ENCODE assay signal across 9 mouse cellular contexts in the genomic region with DNA sequence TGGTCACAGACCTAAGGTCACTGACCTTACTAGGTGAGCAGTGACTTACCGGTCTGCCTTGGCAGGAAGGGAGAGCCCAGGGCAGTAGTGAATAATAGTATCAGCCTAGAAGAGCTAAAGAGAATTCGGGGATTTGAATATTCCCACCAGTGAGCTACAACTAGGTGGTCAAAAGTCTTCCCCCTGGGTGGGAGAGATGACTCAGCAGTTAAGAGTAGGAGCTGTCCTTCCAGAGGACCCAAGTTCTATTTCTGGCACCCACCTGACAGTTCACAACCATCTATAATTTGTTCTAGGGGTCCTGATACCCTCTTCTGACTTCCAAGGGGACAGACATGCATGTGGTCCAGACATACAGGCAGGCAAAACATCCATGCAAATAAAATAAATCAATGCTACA.
DNase-seq lines count a peak whose midpoint lies in the region; ATAC-seq lines count a peak whose summit lies in the region.
"Had no signal": no experiment of that assay in that cellular context is flagged by ENCODE, and none has a peak within 500 bp of the region (broad histone marks: within the 10 kb centered on the region; RNA-seq: fewer than 3 reads in every experiment).

No protein-coding gene starts in this region.

- peak overlapping the region; percentile 55; the same call in 1 of the 2 replicates for H3K4me3 ChIP-seq in heart, embryonic 15.5 days
- H3K4me3 ChIP-seq in midbrain, embryonic 11.5 days (ENCODE audit: low read depth, low read length), result no peak overlapping the region
- no peak overlapping the region for H3K4me3 ChIP-seq in midbrain, embryonic 14.5 days (replicated peaks; ENCODE audit: low read depth, low read length)
- H3K4me3 ChIP-seq in intestine, embryonic 16.5 days (ENCODE audit: low read length), result peak overlapping the region; percentile 51
- no peak overlapping the region; the same call in 1 of the 2 replicates for H3K4me3 ChIP-seq in stomach, embryonic 15.5 days (replicated peaks)

- 53% methylated on average over 2 of the region's 2 CpGs for WGBS in heart, embryonic 15.5 days
- WGBS in midbrain, embryonic 11.5 days, result 53% methylated on average over 2 of the region's 2 CpGs
- WGBS in midbrain, embryonic 14.5 days, result 59% methylated on average over 2 of the region's 2 CpGs
- 32% methylated on average over 2 of the region's 2 CpGs for WGBS in intestine, embryonic 16.5 days
- 40% methylated on average over 2 of the region's 2 CpGs for WGBS in stomach, embryonic 15.5 days

- no peak overlapping the region for H3K9ac ChIP-seq in heart, embryonic 15.5 days
- no peak overlapping the region for H3K9ac ChIP-seq in midbrain, embryonic 11.5 days (ENCODE audit: low read length)
- H3K9ac ChIP-seq in midbrain, embryonic 14.5 days (replicated peaks; ENCODE audit: low read length), result no peak overlapping the region
- H3K9ac ChIP-seq in intestine, embryonic 16.5 days (ENCODE audit: low read depth, low read length), result 0 out of 2 replicates have a peak overlapping the region, but pooled peaks have one; percentile 43
- no peak overlapping the region for H3K9ac ChIP-seq in stomach, embryonic 15.5 days

- H3K9me3 ChIP-seq in heart, embryonic 15.5 days (replicated peaks), result no peaks in the 10 kb centered on the region
- no peaks in the 10 kb centered on the region for H3K9me3 ChIP-seq in midbrain, embryonic 11.5 days (ENCODE audit: control insufficient read depth, low read length)
- H3K9me3 ChIP-seq in midbrain, embryonic 14.5 days (ENCODE audit: control insufficient read depth, low read length), result no peaks in the 10 kb centered on the region
- no peaks in the 10 kb centered on the region for H3K9me3 ChIP-seq in intestine, embryonic 16.5 days (ENCODE audit: control insufficient read depth, low read length)
- no peaks in the 10 kb centered on the region for H3K9me3 ChIP-seq in stomach, embryonic 15.5 days

- peaks cover 16% of the 10 kb centered on the region for H3K4me1 ChIP-seq in heart, embryonic 15.5 days (replicated peaks)
- peaks cover 2% of the 10 kb centered on the region; the same call in 1 of the 2 replicates for H3K4me1 ChIP-seq in midbrain, embryonic 11.5 days (ENCODE audit: control insufficient read depth, insufficient read depth, low read length)
- H3K4me1 ChIP-seq in midbrain, embryonic 14.5 days (ENCODE audit: control insufficient read depth, insufficient read depth, low read length), result no peaks in the 10 kb centered on the region
- H3K4me1 ChIP-seq in intestine, embryonic 16.5 days (ENCODE audit: control insufficient read depth, insufficient read depth, low read length), result peaks cover 9% of the 10 kb centered on the region
- H3K4me1 ChIP-seq in stomach, embryonic 15.5 days, result peaks cover 16% of the 10 kb centered on the region

- no peak for DNase-seq in heart, adult 18-20 months
- peak; percentile 8 for DNase-seq in midbrain, embryonic 11.5 days (ENCODE audit: low spot score, missing footprints)
- DNase-seq in midbrain, embryonic 14.5 days, result no peak
- no peak for DNase-seq in natural killer cell, adult 2 months (ENCODE audit: low spot score in 2 of 2)
- no peak for DNase-seq in layer of hippocampus, postnatal 36 days
- DNase-seq: cerebellum, adult 11-12 months had no signal

- no peaks in the 10 kb centered on the region for H3K27me3 ChIP-seq in heart, embryonic 15.5 days
- H3K27me3 ChIP-seq in midbrain, embryonic 11.5 days (ENCODE audit: control insufficient read depth, insufficient read depth, low read length), result no peaks in the 10 kb centered on the region
- H3K27me3 ChIP-seq in midbrain, embryonic 14.5 days (ENCODE audit: control insufficient read depth, insufficient read depth, low read length), result no peaks in the 10 kb centered on the region
- H3K27me3 ChIP-seq in intestine, embryonic 16.5 days (replicated peaks; ENCODE audit: control insufficient read depth, insufficient read depth, low read length), result no peaks in the 10 kb centered on the region
- no peaks in the 10 kb centered on the region for H3K27me3 ChIP-seq in stomach, embryonic 15.5 days (replicated peaks)

- peak overlapping the region; percentile 89 for H3K4me2 ChIP-seq in heart, embryonic 15.5 days
- H3K4me2 ChIP-seq in midbrain, embryonic 11.5 days, result no peak overlapping the region
- H3K4me2 ChIP-seq in midbrain, embryonic 14.5 days (ENCODE audit: low read length), result no peak overlapping the region
- peak overlapping the region; percentile 84 for H3K4me2 ChIP-seq in intestine, embryonic 16.5 days (ENCODE audit: low read depth, low read length)
- peak overlapping the region; percentile 85 for H3K4me2 ChIP-seq in stomach, embryonic 15.5 days

- no peaks in the 10 kb centered on the region for H3K36me3 ChIP-seq in heart, embryonic 15.5 days
- H3K36me3 ChIP-seq in midbrain, embryonic 11.5 days (ENCODE audit: control insufficient read depth, insufficient read depth, low read length), result no peaks in the 10 kb centered on the region
- H3K36me3 ChIP-seq in midbrain, embryonic 14.5 days (ENCODE audit: control insufficient read depth, insufficient read depth, low read length), result no peaks in the 10 kb centered on the region
- no peaks in the 10 kb centered on the region for H3K36me3 ChIP-seq in intestine, embryonic 16.5 days (ENCODE audit: control insufficient read depth, insufficient read depth, low read length)
- no peaks in the 10 kb centered on the region for H3K36me3 ChIP-seq in stomach, embryonic 15.5 days

- H3K27ac ChIP-seq in heart, embryonic 15.5 days, result no peak overlapping the region
- H3K27ac ChIP-seq in midbrain, embryonic 11.5 days (ENCODE audit: low read depth, low read length), result no peak overlapping the region
- no peak overlapping the region for H3K27ac ChIP-seq in midbrain, embryonic 14.5 days (replicated peaks; ENCODE audit: low read depth, low read length)
- peak overlapping the region; percentile 82 for H3K27ac ChIP-seq in intestine, embryonic 16.5 days (ENCODE audit: low read length)
- peak overlapping the region; percentile 74 for H3K27ac ChIP-seq in stomach, embryonic 15.5 days

- ATAC-seq in heart, embryonic 15.5 days (replicated peaks; ENCODE audit: insufficient number of reproducible peaks, insufficient read depth, low FRiP score, low read depth), result no peak
- no peak for ATAC-seq in midbrain, embryonic 11.5 days (ENCODE audit: low FRiP score)
- ATAC-seq in midbrain, embryonic 14.5 days (ENCODE audit: low FRiP score, low TSS enrichment), result no peak
- ATAC-seq in intestine, embryonic 16.5 days, result no peak
- ATAC-seq in stomach, embryonic 15.5 days (ENCODE audit: insufficient read depth, low FRiP score, low read depth), result no peak

Comparison
In these comparisons a context has a peak if more than half of its experiments do, and no peak if none do; other contexts are left out.
1. H3K27ac ChIP-seq: peak in intestine, embryonic 16.5 days (single experiment) and stomach, embryonic 15.5 days (single experiment); none in heart, embryonic 15.5 days (single experiment), midbrain, embryonic 11.5 days (single experiment) and midbrain, embryonic 14.5 days (single experiment).
2. H3K4me2 ChIP-seq: peak in heart, embryonic 15.5 days (single experiment), intestine, embryonic 16.5 days (single experiment) and stomach, embryonic 15.5 days (single experiment); none in midbrain, embryonic 11.5 days (single experiment) and midbrain, embryonic 14.5 days (single experiment).
3. H3K4me3 ChIP-seq: peak in heart, embryonic 15.5 days (single experiment) and intestine, embryonic 16.5 days (single experiment); none in midbrain, embryonic 11.5 days (single experiment), midbrain, embryonic 14.5 days (single experiment) and stomach, embryonic 15.5 days (single experiment).